Mouse (Mus musculus) embryonic facial prominence, embryonic 13.5 days (tissue): ENCODE results near the gene Tdrd12. TPM values are rescaled to one million over a fixed set of nuclear protein-coding genes. Genes with fewer than 3 reads are reported as not detected.
A peak's percentile ranks its signal among the peaks of the same experiment; 100 is the strongest.
"Not testable (repeated sequence)": the region's sequence is repeated elsewhere in the genome, so short reads cannot be mapped to it uniquely, and the experiment has no call there.

Source experiments
- ATAC-seq: fragments of 200-750 bp; cut with Nextera tagmentation; 2 replicates; pipeline ENCODE4 v1.8.0; 2017; ENCODE audit warnings: low read depth; ENCODE audit not compliant: insufficient number of reproducible peaks, insufficient read depth, low FRiP score, low TSS enrichment
- H3K27ac ChIP-seq: fragments of 300-500 bp; sonication (generic); 2 replicates; pipeline ENCODE4 v1.5.1; 2015; ENCODE audit warnings: moderate library complexity, mild to moderate bottlenecking, inconsistent platforms
- H3K27me3 ChIP-seq: fragments of 300-500 bp; sonication (generic); 2 replicates; pipeline ENCODE4 v1.6.1; 2015; ENCODE audit warnings: mild to moderate bottlenecking, inconsistent platforms
- H3K36me3 ChIP-seq: fragments of 300-500 bp; sonication (generic); 2 replicates; pipeline ENCODE4 v1.6.1; 2015; ENCODE audit warnings: mild to moderate bottlenecking, inconsistent platforms
- H3K4me1 ChIP-seq: fragments of 300-500 bp; sonication (generic); 2 replicates; pipeline ENCODE4 v1.6.1; 2015; ENCODE audit warnings: inconsistent platforms
- H3K4me2 ChIP-seq: fragments of 300-500 bp; sonication (generic); 2 replicates; pipeline ENCODE4 v1.6.1; 2015; ENCODE audit warnings: moderate library complexity, mild to moderate bottlenecking, inconsistent platforms
- H3K4me3 ChIP-seq: fragments of 300-500 bp; sonication (generic); 2 replicates; pipeline ENCODE4 v1.5.1; 2015; ENCODE audit warnings: mild to moderate bottlenecking, inconsistent platforms
- H3K9ac ChIP-seq: fragments of 300-500 bp; sonication (generic); 2 replicates; pipeline ENCODE4 v1.6.1; 2015; ENCODE audit warnings: mild to moderate bottlenecking, inconsistent platforms
- H3K9me3 ChIP-seq: fragments of 300-500 bp; sonication (generic); 2 replicates; pipeline ENCODE4 v1.6.1; 2016; ENCODE audit warnings: inconsistent platforms
- WGBS: fragments of 180-500 bp; shearing (Covaris S2); methylation state at CpG from one replicate; pipeline ENCODE4 v1.1.7; 2015; ENCODE audit warnings: mixed read lengths; 5-methylcytosine and 5-hydroxymethylcytosine counted together
- polyA plus RNA-seq: library from polyadenylated mRNA; unstranded; fragments of >200 nt; fragmentation: Nextera tagmentation; extraction: Ambion mirVana; gene quantifications from 2 replicates; pipeline ENCODE4 v1.2.1, GENCODE M21; 2015

Gene Tdrd12
- polyA plus RNA-seq: 0.76 TPM in 1 of 2 replicates, not detected in the other

- no peak within 1 kb of the TSS for H3K4me3 ChIP-seq
- H3K4me2 ChIP-seq: no peak within 1 kb of the TSS
- no peaks in the 10 kb centered on the region for H3K9me3 ChIP-seq
- no peaks in the 10 kb centered on the region for H3K27me3 ChIP-seq
- ATAC-seq: no peak
- 90% methylated on average over 17 of the region's 17 CpGs for WGBS
- H3K27ac ChIP-seq: no peak within 1 kb of the TSS
- H3K4me1 ChIP-seq: no peaks in the 10 kb centered on the region
- no peaks in the 10 kb centered on the region for H3K36me3 ChIP-seq
- no peak within 1 kb of the TSS for H3K9ac ChIP-seq
Observed at GRCm38 (mm10) chr7:35537562-35537961, at the start of gene Tdrd12. Gene Tdrd12 (minus strand): TSS chr7:35537745.

- Histone ChIP-seq H3K36me3 (peaks cover 5% of the 10 kb centered on the region), H3K4me1 (peaks cover 56% of the 10 kb centered on the region), H3K9ac (peak overlapping the region; percentile 82), H3K4me3 (peak overlapping the region; percentile 69), H3K27ac (no peak overlapping the region), H3K9me3 (no peaks in the 10 kb centered on the region), H3K27me3 (peaks cover 34% of the 10 kb centered on the region), H3K4me2 (peak overlapping the region; percentile 100)
- ATAC-seq: no peak
- 15% methylated on average over 15 of the region's 15 CpGs for WGBS
Observed at GRCm38 (mm10) chr7:35586906-35587445, 49.4 kb upstream of the Tdrd12 start.

- peak; percentile 98 for ATAC-seq
Observed at GRCm38 (mm10) chr7:35586055-35586905, 48.7 kb upstream of the Tdrd12 start, which contains the start of gene Ankrd27. Gene Ankrd27 (plus strand): TSS chr7:35586244.

GRCm38 (mm10) chr7:35585191-35586054 lies 47.9 kb upstream of the Tdrd12 start, which contains the start of gene Rgs9bp:
Gene Rgs9bp (minus strand): TSS chr7:35585582.
- Histone ChIP-seq H3K4me1 (peaks cover 44% of the 10 kb centered on the region), H3K9ac (peak within 1 kb of the TSS; percentile 82), H3K4me2 (peak within 1 kb of the TSS; percentile 100), H3K27ac (peak within 1 kb of the TSS; percentile 60), H3K4me3 (peak within 1 kb of the TSS; percentile 69), H3K27me3 (peaks cover 40% of the 10 kb centered on the region), H3K36me3 (no peaks in the 10 kb centered on the region), H3K9me3 (no peaks in the 10 kb centered on the region)
- WGBS: under 1% methylated on average over 45 of the region's 45 CpGs
- ATAC-seq: peak; percentile 52

More at GRCm38 (mm10) chr7:35586055-35586905, 48.7 kb upstream of the Tdrd12 start, which contains the start of gene Ankrd27:
- H3K9me3 ChIP-seq: no peaks in the 10 kb centered on the region
- H3K4me1 ChIP-seq: peaks cover 49% of the 10 kb centered on the region
- under 1% methylated on average over 49 of the region's 49 CpGs for WGBS
- H3K27me3 ChIP-seq: peaks cover 40% of the 10 kb centered on the region
- H3K4me3 ChIP-seq: peak within 1 kb of the TSS; percentile 69
- H3K9ac ChIP-seq: peak within 1 kb of the TSS; percentile 82
- peak within 1 kb of the TSS; percentile 100 for H3K4me2 ChIP-seq
- H3K27ac ChIP-seq: peak within 1 kb of the TSS; percentile 60
- H3K36me3 ChIP-seq: no peaks in the 10 kb centered on the region

- H3K4me3 ChIP-seq: peak overlapping the region; percentile 69
- H3K9me3 ChIP-seq: no peaks in the 10 kb centered on the region
- no peak for ATAC-seq
- no peak overlapping the region for H3K27ac ChIP-seq
- peaks cover 39% of the 10 kb centered on the region for H3K4me1 ChIP-seq
- H3K4me2 ChIP-seq: peak overlapping the region; percentile 100
- H3K36me3 ChIP-seq: no peaks in the 10 kb centered on the region
- peak overlapping the region; percentile 69 for H3K9ac ChIP-seq
- H3K27me3 ChIP-seq: peaks cover 40% of the 10 kb centered on the region
- WGBS: under 1% methylated on average over 50 of the region's 50 CpGs
Observed at GRCm38 (mm10) chr7:35584786-35585190, 47.2 kb upstream of the Tdrd12 start.

- Histone ChIP-seq H3K9me3 (no peaks in the 10 kb centered on the region), H3K4me1 (peaks cover 33% of the 10 kb centered on the region), H3K4me3 (peak overlapping the region; percentile 69), H3K36me3 (no peaks in the 10 kb centered on the region), H3K27me3 (peaks cover 40% of the 10 kb centered on the region), H3K27ac (no peak overlapping the region), H3K9ac (peak overlapping the region; percentile 69), H3K4me2 (peak overlapping the region; percentile 100)
- no peak for ATAC-seq
- WGBS: 5% methylated on average over 36 of the region's 36 CpGs
Observed at GRCm38 (mm10) chr7:35584068-35584785, 46.7 kb upstream of the Tdrd12 start.

GRCm38 (mm10) chr7:35583476-35584025 lies 46.0 kb upstream of the Tdrd12 start:
- Histone ChIP-seq H3K4me2 (no peak overlapping the region), H3K9me3 (no peaks in the 10 kb centered on the region), H3K27me3 (peaks cover 41% of the 10 kb centered on the region), H3K36me3 (no peaks in the 10 kb centered on the region), H3K27ac (no peak overlapping the region), H3K4me3 (no peak overlapping the region), H3K9ac (no peak overlapping the region), H3K4me1 (peaks cover 27% of the 10 kb centered on the region)
- 14% methylated on average over 11 of the region's 11 CpGs for WGBS
- no peak for ATAC-seq

- no peak overlapping the region for H3K4me3 ChIP-seq
- no peak overlapping the region for H3K27ac ChIP-seq
- no peak overlapping the region for H3K9ac ChIP-seq
- H3K4me1 ChIP-seq: peaks cover 20% of the 10 kb centered on the region
- H3K9me3 ChIP-seq: no peaks in the 10 kb centered on the region
- H3K36me3 ChIP-seq: no peaks in the 10 kb centered on the region
- no peak for ATAC-seq
- H3K27me3 ChIP-seq: peaks cover 45% of the 10 kb centered on the region
- H3K4me2 ChIP-seq: no peak overlapping the region
- 75% methylated on average over 5 of the region's 5 CpGs for WGBS
Observed at GRCm38 (mm10) chr7:35582719-35583118, 45.2 kb upstream of the Tdrd12 start.

- Histone ChIP-seq H3K9me3 (no peaks in the 10 kb centered on the region), H3K4me1 (peaks cover 10% of the 10 kb centered on the region), H3K36me3 (no peaks in the 10 kb centered on the region), H3K27me3 (peaks cover 40% of the 10 kb centered on the region), H3K4me3 (no peak overlapping the region), H3K27ac (no peak overlapping the region), H3K9ac (no peak overlapping the region), H3K4me2 (no peak overlapping the region)
- 32% methylated on average over 4 of the region's 4 CpGs for WGBS
- ATAC-seq: no peak
Observed at GRCm38 (mm10) chr7:35579849-35580248, 42.3 kb upstream of the Tdrd12 start.

GRCm38 (mm10) chr7:35570883-35571282 lies 33.3 kb upstream of the Tdrd12 start:
- WGBS: 24% methylated on average over 6 of the region's 6 CpGs
- H3K9ac ChIP-seq, ATAC-seq, H3K4me1 ChIP-seq, H3K4me3 ChIP-seq, H3K27me3 ChIP-seq, H3K9me3 ChIP-seq, H3K27ac ChIP-seq, H3K36me3 ChIP-seq, H3K4me2 ChIP-seq: not testable (repeated sequence)
